ENCODE assay signal across 1 mouse cellular context in genomic region chr15:78925129-78925528, GRCm38 (mm10).
TF ChIP-seq lines count a peak whose summit lies in the region.

No protein-coding gene starts in this region.

TF ChIP-seq in CH12.LX, 34 proteins besides CTCF, POLR2A, EP300 and RAD21 (continued from another document):
- no peak for TF ChIP-seq KAT2A (IDR thresholded peaks at IDR 0.05; ENCODE audit: insufficient replicate concordance, low read length)
- TF ChIP-seq GABPA (IDR thresholded peaks at IDR 0.05; ENCODE audit: insufficient replicate concordance, low read depth, low read length) = no peak
- TF ChIP-seq USF2 (conservative IDR thresholded peaks at IDR 0.05; ENCODE audit: low read depth, low read length) = no peak
- no peak for TF ChIP-seq MXI1 (IDR thresholded peaks at IDR 0.05; ENCODE audit: low read depth, low read length)
- TF ChIP-seq MAZ (IDR thresholded peaks at IDR 0.05; ENCODE audit: low read depth, low read length) = no peak
- no peak for TF ChIP-seq ZMIZ1 (IDR thresholded peaks at IDR 0.05; ENCODE audit: low read depth, low read length)
- TF ChIP-seq MAX (IDR thresholded peaks at IDR 0.05; ENCODE audit: low read length) = no peak
- no peak for TF ChIP-seq ZC3H11A (IDR thresholded peaks at IDR 0.05; ENCODE audit: low read depth, low read length)
- no peak for TF ChIP-seq USF1 (IDR thresholded peaks at IDR 0.05; ENCODE audit: low read depth, low read length)
- no peak for TF ChIP-seq POLR2AphosphoS2 (IDR thresholded peaks at IDR 0.05; ENCODE audit: low read depth, low read length)
- no peak for TF ChIP-seq UBTF (IDR thresholded peaks at IDR 0.05; ENCODE audit: low read depth, low read length)
